Mouse (Mus musculus) liver, adult 2 months (tissue): ENCODE measurements around the gene D430041D05Rik.

Source experiments
- CTCF ChIP-seq: fragments of 200-500 bp; IDR thresholded peaks from 2 replicates; pipeline ENCODE4 v1.5.1; 2011; ENCODE audit warnings: low read depth, low read length, control low read depth
- POLR2A ChIP-seq: fragments of 200-500 bp; IDR thresholded peaks from 2 replicates; pipeline ENCODE4 v1.6.1; 2011; ENCODE audit warnings: low read length, control low read depth; ENCODE audit not compliant: insufficient read depth; ENCODE audit errors: extremely low read depth

DNA sequence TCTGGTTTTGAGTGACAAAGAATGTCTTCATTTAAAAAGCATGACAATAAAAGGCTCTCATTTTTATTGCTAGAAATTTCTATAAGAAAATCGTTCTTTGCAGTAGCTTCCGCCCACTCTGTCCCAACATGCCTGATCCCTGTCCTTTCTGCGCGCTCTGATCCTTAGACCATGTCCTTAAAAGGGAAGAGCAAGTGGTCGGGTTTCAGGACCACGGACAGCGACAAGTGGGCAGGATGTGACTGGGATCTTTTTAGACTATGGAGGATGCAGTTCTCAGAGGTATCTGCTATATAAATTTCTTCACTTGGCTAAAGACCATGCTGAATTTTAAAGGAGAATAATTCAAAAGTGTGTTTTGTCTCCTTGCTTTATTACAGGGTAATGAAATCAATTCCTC lies 111.7 kb downstream of the D430041D05Rik start:
- TF ChIP-seq POLR2A (no peak), CTCF (no peak)
